Mouse (Mus musculus) kidney, embryonic 15.5 days (tissue): ENCODE measurements at regions not wholly inside any gene's neighbourhood (a gene's known extent, or its start where the extent isn't known, plus 50 kb on each side); places are given as distances from the start of the nearest gene placed in this dataset. TPM values are rescaled to one million over a fixed set of nuclear protein-coding genes. Genes with fewer than 3 reads are reported as not detected.

Source experiments
- ATAC-seq: fragments of 200-750 bp; cut with Nextera tagmentation; replicated peaks from 2 replicates; pipeline ENCODE4 v1.8.0; 2017; ENCODE audit warnings: moderate TSS enrichment; ENCODE audit not compliant: low FRiP score
- H3K27ac ChIP-seq: fragments of 300-500 bp; sonication (generic); 2 replicates; pipeline ENCODE4 v1.5.1; 2015; ENCODE audit warnings: mild to moderate bottlenecking, inconsistent platforms
- H3K27me3 ChIP-seq: fragments of 300-500 bp; sonication (generic); 2 replicates; pipeline ENCODE4 v1.6.1; 2015; ENCODE audit warnings: inconsistent platforms
- H3K36me3 ChIP-seq: fragments of 300-500 bp; sonication (generic); 2 replicates; pipeline ENCODE4 v1.6.1; 2015; ENCODE audit warnings: inconsistent platforms
- H3K4me1 ChIP-seq: fragments of 300-500 bp; sonication (generic); 2 replicates; pipeline ENCODE4 v1.6.1; 2015; ENCODE audit warnings: inconsistent platforms
- H3K4me2 ChIP-seq: fragments of 300-500 bp; sonication (generic); 2 replicates; pipeline ENCODE4 v1.6.1; 2015; ENCODE audit warnings: moderate library complexity, mild to moderate bottlenecking, inconsistent platforms
- H3K4me3 ChIP-seq: fragments of 300-500 bp; sonication (generic); replicated peaks from 2 replicates; pipeline ENCODE4 v1.5.1; 2015; ENCODE audit warnings: mild to moderate bottlenecking, inconsistent platforms
- H3K9ac ChIP-seq: fragments of 300-500 bp; sonication (generic); 2 replicates; pipeline ENCODE4 v1.6.1; 2015; ENCODE audit warnings: mild to moderate bottlenecking, inconsistent platforms
- H3K9me3 ChIP-seq: fragments of 300-500 bp; sonication (generic); replicated peaks from 2 replicates; pipeline ENCODE4 v1.6.1; 2016; ENCODE audit warnings: inconsistent platforms
- WGBS: fragments of 180-500 bp; shearing (Covaris S2); methylation state at CpG from one replicate; pipeline ENCODE4 v1.1.7; 2015; ENCODE audit warnings: mixed read lengths; 5-methylcytosine and 5-hydroxymethylcytosine counted together
- microRNA-seq: library from miRNA; unstranded; fragments of <30 nt; microRNA quantifications from one replicate; pipeline ENCODE4, GENCODE M21; 2016

GRCm38 (mm10) chr12:113428461-113428860 is 60.9 kb upstream of the Adam6b start:
- no peak for ATAC-seq
- no peaks in the 10 kb centered on the region for H3K4me1 ChIP-seq
- 77% methylated on average over 3 of the region's 3 CpGs for WGBS
- H3K9ac ChIP-seq, result no peak overlapping the region
- H3K4me2 ChIP-seq, result no peak overlapping the region
- no peaks in the 10 kb centered on the region for H3K27me3 ChIP-seq
- no peak overlapping the region for H3K27ac ChIP-seq
- H3K9me3 ChIP-seq, result no peaks in the 10 kb centered on the region
- no peaks in the 10 kb centered on the region for H3K36me3 ChIP-seq
- no peak overlapping the region for H3K4me3 ChIP-seq

- ATAC-seq, result no peak
- Histone ChIP-seq H3K4me2 (no peak overlapping the region), H3K9ac (no peak overlapping the region), H3K4me1 (no peaks in the 10 kb centered on the region), H3K9me3 (no peaks in the 10 kb centered on the region), H3K4me3 (no peak overlapping the region), H3K27ac (no peak overlapping the region), H3K36me3 (no peaks in the 10 kb centered on the region), H3K27me3 (no peaks in the 10 kb centered on the region)
- 79% methylated on average over 2 of the region's 2 CpGs for WGBS
These were observed 60.4 kb upstream of the Adam6b start for GRCm38 (mm10) chr12:113428901-113429300.

GRCm38 (mm10) chr12:113430340-113430739 is 59.0 kb upstream of the Adam6b start:
- 76% methylated on average over 6 of the region's 6 CpGs for WGBS
- no peak overlapping the region for H3K4me3 ChIP-seq
- no peaks in the 10 kb centered on the region for H3K27me3 ChIP-seq
- ATAC-seq, result no peak
- H3K4me2 ChIP-seq, result no peak overlapping the region
- H3K9me3 ChIP-seq, result no peaks in the 10 kb centered on the region
- no peak overlapping the region for H3K9ac ChIP-seq
- H3K27ac ChIP-seq, result no peak overlapping the region
- H3K4me1 ChIP-seq, result no peaks in the 10 kb centered on the region
- no peaks in the 10 kb centered on the region for H3K36me3 ChIP-seq

Small RNAs in the stretch of these regions (microRNA-seq; reads per million reads assigned to microRNA genes)
- gene Gm22175, result not detected
- gene Gm24022, result not detected
- not detected for gene Gm25747
